Mouse (Mus musculus): ENCODE measurements around the gene Chchd6.

DNA sequence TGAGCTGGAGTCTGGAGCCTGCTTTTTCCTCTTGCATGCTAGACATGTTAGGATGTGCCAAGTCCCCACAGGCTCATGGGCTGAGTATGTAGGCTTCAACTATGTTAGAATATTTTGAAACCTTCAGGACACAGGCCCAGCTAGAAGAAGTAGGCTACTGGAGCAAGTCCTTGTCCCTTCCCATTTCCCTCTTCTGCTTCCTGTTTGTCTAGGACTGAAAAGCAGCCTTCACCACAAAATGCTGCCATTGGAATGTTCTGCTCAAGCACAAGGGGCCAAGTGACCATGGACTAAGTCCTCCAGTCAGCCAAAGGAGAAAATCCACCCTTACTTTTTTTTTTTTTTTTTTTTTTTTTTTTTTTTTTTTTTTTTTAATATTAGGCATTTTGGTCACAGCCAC is 164.7 kb downstream of the Chchd6 start:
- TF ChIP-seq CTCF (IDR thresholded peaks at IDR 0.05; ENCODE audit: borderline replicate concordance, control insufficient read depth, extremely low read depth, insufficient read depth, low read length, poor library complexity): no peak
- no peak for TF ChIP-seq POLR2A (IDR thresholded peaks at IDR 0.05; ENCODE audit: control insufficient read depth, extremely low read depth, insufficient read depth, low read length, poor library complexity)
